Mouse (Mus musculus): Measurements from ENCODE around the gene 2010111I01Rik. TPM values are rescaled to one million over a fixed set of nuclear protein-coding genes. Genes with fewer than 3 reads are reported as not detected.
A peak's percentile ranks its signal among the peaks of the same experiment; 100 is the strongest.

2010111I01Rik gene
- polyA plus RNA-seq, 1 experiment from 2014 or later: 250 TPM

GRCm38 (mm10) chr13:63240835-63241234 is 276.1 kb downstream of the 2010111I01Rik start:
- H3K36me3 ChIP-seq: peaks cover 12% of the 10 kb centered on the region
- H3K9me3 ChIP-seq: no peaks in the 10 kb centered on the region
- ATAC-seq (ENCODE audit: low FRiP score, low read depth): no peak
- 7% methylated on average over 5 of the region's 5 CpGs for WGBS
- peak overlapping the region; percentile 91 for H3K4me2 ChIP-seq (replicated peaks)
- H3K4me1 ChIP-seq: peaks cover 66% of the 10 kb centered on the region
- peak overlapping the region; percentile 87 for H3K4me3 ChIP-seq
- H3K27me3 ChIP-seq: no peaks in the 10 kb centered on the region
- peak overlapping the region; percentile 99 for H3K9ac ChIP-seq
- H3K27ac ChIP-seq: peak overlapping the region; percentile 99

GRCm38 (mm10) chr13:63241665-63242064 is 277.0 kb downstream of the 2010111I01Rik start:
- Histone ChIP-seq H3K4me2 (replicated peaks) (peak overlapping the region; percentile 91), H3K27ac (peak overlapping the region; percentile 99), H3K27me3 (no peaks in the 10 kb centered on the region), H3K4me3 (peak overlapping the region; percentile 87), H3K36me3 (peaks cover 17% of the 10 kb centered on the region), H3K9me3 (no peaks in the 10 kb centered on the region), H3K9ac (peak overlapping the region; percentile 99), H3K4me1 (peaks cover 71% of the 10 kb centered on the region)
- 38% methylated on average over 3 of the region's 3 CpGs for WGBS
- no peak for ATAC-seq (ENCODE audit: low FRiP score, low read depth)

GRCm38 (mm10) chr13:63242401-63243192 is 277.9 kb downstream of the 2010111I01Rik start:
- peaks cover 81% of the 10 kb centered on the region for H3K4me1 ChIP-seq
- peak overlapping the region; percentile 91 for H3K4me2 ChIP-seq (replicated peaks)
- no peak for ATAC-seq (ENCODE audit: low FRiP score, low read depth)
- H3K9ac ChIP-seq: peak overlapping the region; percentile 99
- peak overlapping the region; percentile 87 for H3K4me3 ChIP-seq
- peak overlapping the region; percentile 99 for H3K27ac ChIP-seq
- H3K9me3 ChIP-seq: no peaks in the 10 kb centered on the region
- no peaks in the 10 kb centered on the region for H3K27me3 ChIP-seq
- peaks cover 21% of the 10 kb centered on the region for H3K36me3 ChIP-seq
- WGBS: 28% methylated on average over 10 of the region's 10 CpGs

GRCm38 (mm10) chr13:63243586-63243985 is 278.9 kb downstream of the 2010111I01Rik start:
- Histone ChIP-seq H3K4me2 (replicated peaks) (peak overlapping the region; percentile 91), H3K4me3 (peak overlapping the region; percentile 87), H3K4me1 (peaks cover 82% of the 10 kb centered on the region), H3K36me3 (peaks cover 29% of the 10 kb centered on the region), H3K9ac (peak overlapping the region; percentile 99), H3K9me3 (no peaks in the 10 kb centered on the region), H3K27me3 (no peaks in the 10 kb centered on the region), H3K27ac (peak overlapping the region; percentile 93)
- no peak for ATAC-seq (ENCODE audit: low FRiP score, low read depth)
- WGBS: 58% methylated on average over 5 of the region's 5 CpGs

- Histone ChIP-seq H3K9me3 (no peaks in the 10 kb centered on the region), H3K4me1 (peaks cover 82% of the 10 kb centered on the region), H3K36me3 (peaks cover 35% of the 10 kb centered on the region), H3K9ac (peak overlapping the region; percentile 99), H3K4me2 (replicated peaks) (peak overlapping the region; percentile 91), H3K27me3 (no peaks in the 10 kb centered on the region), H3K4me3 (peak overlapping the region; percentile 87), H3K27ac (peak overlapping the region; percentile 93)
- 46% methylated on average over 3 of the region's 3 CpGs for WGBS
- ATAC-seq (ENCODE audit: low FRiP score, low read depth): no peak
Measured at GRCm38 (mm10) chr13:63244425-63244824, 279.7 kb downstream of the 2010111I01Rik start.

- Histone ChIP-seq H3K4me1 (peaks cover 89% of the 10 kb centered on the region), H3K9ac (peak overlapping the region; percentile 99), H3K4me3 (peak overlapping the region; percentile 87), H3K36me3 (peaks cover 41% of the 10 kb centered on the region), H3K9me3 (no peaks in the 10 kb centered on the region), H3K27me3 (no peaks in the 10 kb centered on the region), H3K4me2 (replicated peaks) (peak overlapping the region; percentile 91), H3K27ac (peak overlapping the region; percentile 93)
- ATAC-seq (ENCODE audit: low FRiP score, low read depth): peak; percentile 31
- WGBS: 16% methylated on average over 9 of the region's 9 CpGs
Measured at GRCm38 (mm10) chr13:63245218-63245617, 280.5 kb downstream of the 2010111I01Rik start.

- Histone ChIP-seq H3K4me1 (peaks cover 94% of the 10 kb centered on the region), H3K27ac (peak overlapping the region; percentile 93), H3K27me3 (no peaks in the 10 kb centered on the region), H3K36me3 (peaks cover 44% of the 10 kb centered on the region), H3K4me3 (peak overlapping the region; percentile 87), H3K9me3 (no peaks in the 10 kb centered on the region), H3K9ac (no peak overlapping the region), H3K4me2 (replicated peaks) (peak overlapping the region; percentile 91)
- 21% methylated on average over 4 of the region's 4 CpGs for WGBS
- peak; percentile 24; the same call in 1 of the 2 replicates for ATAC-seq (ENCODE audit: low FRiP score, low read depth)
Measured at GRCm38 (mm10) chr13:63245812-63246211, 281.1 kb downstream of the 2010111I01Rik start.

- peaks cover 97% of the 10 kb centered on the region for H3K4me1 ChIP-seq
- no peak for ATAC-seq (ENCODE audit: low FRiP score, low read depth)
- H3K36me3 ChIP-seq: peaks cover 44% of the 10 kb centered on the region
- H3K27me3 ChIP-seq: no peaks in the 10 kb centered on the region
- peak overlapping the region; percentile 58 for H3K9ac ChIP-seq
- WGBS: 47% methylated on average over 12 of the region's 12 CpGs
- H3K9me3 ChIP-seq: no peaks in the 10 kb centered on the region
- H3K27ac ChIP-seq: peak overlapping the region; percentile 93
- H3K4me3 ChIP-seq: peak overlapping the region; percentile 87
- peak overlapping the region; percentile 91 for H3K4me2 ChIP-seq (replicated peaks)
Measured at GRCm38 (mm10) chr13:63246332-63246940, 281.7 kb downstream of the 2010111I01Rik start.

- 38% methylated on average over 7 of the region's 7 CpGs for WGBS
- H3K4me3 ChIP-seq: peak overlapping the region; percentile 87
- H3K9me3 ChIP-seq: no peaks in the 10 kb centered on the region
- no peaks in the 10 kb centered on the region for H3K27me3 ChIP-seq
- ATAC-seq (ENCODE audit: low FRiP score, low read depth): no peak
- peak overlapping the region; percentile 91 for H3K4me2 ChIP-seq (replicated peaks)
- H3K27ac ChIP-seq: 0 out of 2 replicates have a peak overlapping the region, but pooled peaks have one; percentile 17
- H3K9ac ChIP-seq: peak overlapping the region; percentile 58; the same call in 1 of the 2 replicates
- H3K36me3 ChIP-seq: peaks cover 45% of the 10 kb centered on the region
- H3K4me1 ChIP-seq: peaks cover 97% of the 10 kb centered on the region
Measured at GRCm38 (mm10) chr13:63247041-63247440, 282.3 kb downstream of the 2010111I01Rik start.

GRCm38 (mm10) chr13:63247631-63248030 is 282.9 kb downstream of the 2010111I01Rik start:
- H3K27me3 ChIP-seq: no peaks in the 10 kb centered on the region
- no peak for ATAC-seq (ENCODE audit: low FRiP score, low read depth)
- H3K27ac ChIP-seq: 0 out of 2 replicates have a peak overlapping the region, but pooled peaks have one; percentile 17
- peak overlapping the region; percentile 58 for H3K9ac ChIP-seq
- H3K4me1 ChIP-seq: peaks cover 97% of the 10 kb centered on the region
- H3K4me2 ChIP-seq (replicated peaks): peak overlapping the region; percentile 91
- peaks cover 46% of the 10 kb centered on the region for H3K36me3 ChIP-seq
- 90% methylated on average over 11 of the region's 11 CpGs for WGBS
- peak overlapping the region; percentile 87; the same call in 1 of the 2 replicates for H3K4me3 ChIP-seq
- no peaks in the 10 kb centered on the region for H3K9me3 ChIP-seq

- H3K4me1 ChIP-seq: peaks cover 98% of the 10 kb centered on the region
- ATAC-seq (ENCODE audit: low FRiP score, low read depth): no peak
Measured at GRCm38 (mm10) chr13:63248318-63248717, 283.6 kb downstream of the 2010111I01Rik start.

GRCm38 (mm10) chr13:63249171-63249570 is 284.5 kb downstream of the 2010111I01Rik start:
- 78% methylated on average over 7 of the region's 7 CpGs for WGBS
- H3K4me3 ChIP-seq: peak overlapping the region; percentile 14
- H3K4me1 ChIP-seq: peaks cover 100% of the 10 kb centered on the region
- peak overlapping the region; percentile 39; the same call in 1 of the 2 replicates for H3K27ac ChIP-seq
- no peak for ATAC-seq (ENCODE audit: low FRiP score, low read depth)
- H3K36me3 ChIP-seq: peaks cover 56% of the 10 kb centered on the region
- 0 out of 2 replicates have a peak overlapping the region, but pooled peaks have one; percentile 1 for H3K9ac ChIP-seq
- H3K27me3 ChIP-seq: no peaks in the 10 kb centered on the region
- H3K9me3 ChIP-seq: no peaks in the 10 kb centered on the region
- H3K4me2 ChIP-seq (replicated peaks): peak overlapping the region; percentile 91

More at GRCm38 (mm10) chr13:63248318-63248717, 283.6 kb downstream of the 2010111I01Rik start:
- H3K27ac ChIP-seq: no peak overlapping the region
- H3K4me3 ChIP-seq: peak overlapping the region; percentile 87; the same call in 1 of the 2 replicates
- no peaks in the 10 kb centered on the region for H3K27me3 ChIP-seq
- no peak overlapping the region for H3K9ac ChIP-seq
- H3K9me3 ChIP-seq: no peaks in the 10 kb centered on the region
- WGBS: 86% methylated on average over 10 of the region's 10 CpGs
- H3K36me3 ChIP-seq: peaks cover 53% of the 10 kb centered on the region
- peak overlapping the region; percentile 91 for H3K4me2 ChIP-seq (replicated peaks)

Measured in limb, embryonic 13.5 days (tissue).